Mouse (Mus musculus): ENCODE results near the gene Trib3.
A peak's percentile ranks its signal among the peaks of the same experiment; 100 is the strongest.
"Not testable (repeated sequence)": the region's sequence is repeated elsewhere in the genome, so short reads cannot be mapped to it uniquely, and the experiment has no call there.

Trib3 gene

GRCm38 (mm10) chr2:152343329-152344213 lies at the start of gene Trib3:
TSS of gene Trib3 (minus strand) at chr2:152344032.
- peak; percentile 92 for DNase-seq (ENCODE audit: low read depth, low spot score)

GRCm38 (mm10) chr2:152393225-152394017 lies 49.6 kb upstream of the Trib3 start:
- DNase-seq (ENCODE audit: low read depth, low spot score) = no peak

GRCm38 (mm10) chr2:152392786-152393185 lies 49.0 kb upstream of the Trib3 start:
- peak; percentile 74 for DNase-seq (ENCODE audit: low read depth, low spot score)

DNA sequence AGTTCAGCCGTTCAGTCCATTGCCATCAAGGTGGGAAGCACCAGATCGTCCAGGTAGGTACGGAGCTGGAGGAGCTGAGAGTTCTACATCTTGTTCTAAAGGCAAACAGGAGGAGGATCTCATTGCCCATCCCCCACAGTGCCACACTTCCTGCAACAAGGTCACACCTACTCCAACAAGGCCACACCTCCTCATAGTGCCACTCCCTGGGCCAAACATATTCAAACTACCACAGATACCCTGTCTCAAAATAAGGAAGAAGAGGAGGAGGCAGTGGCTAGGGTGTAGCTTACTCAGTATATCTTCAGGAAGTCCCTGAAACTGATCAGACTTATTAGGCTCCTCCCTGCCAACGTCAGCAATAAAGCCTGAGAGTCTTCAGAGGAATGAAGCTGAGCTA lies 40.4 kb upstream of the Trib3 start:
- DNase-seq (ENCODE audit: low read depth, low spot score) = no peak

GRCm38 (mm10) chr2:152376345-152376741 lies 32.5 kb upstream of the Trib3 start, which contains the start of gene Nrsn2:
TSS of gene Nrsn2 (minus strand) at chr2:152376638.
- DNase-seq (ENCODE audit: low read depth, low spot score) = no peak

DNA sequence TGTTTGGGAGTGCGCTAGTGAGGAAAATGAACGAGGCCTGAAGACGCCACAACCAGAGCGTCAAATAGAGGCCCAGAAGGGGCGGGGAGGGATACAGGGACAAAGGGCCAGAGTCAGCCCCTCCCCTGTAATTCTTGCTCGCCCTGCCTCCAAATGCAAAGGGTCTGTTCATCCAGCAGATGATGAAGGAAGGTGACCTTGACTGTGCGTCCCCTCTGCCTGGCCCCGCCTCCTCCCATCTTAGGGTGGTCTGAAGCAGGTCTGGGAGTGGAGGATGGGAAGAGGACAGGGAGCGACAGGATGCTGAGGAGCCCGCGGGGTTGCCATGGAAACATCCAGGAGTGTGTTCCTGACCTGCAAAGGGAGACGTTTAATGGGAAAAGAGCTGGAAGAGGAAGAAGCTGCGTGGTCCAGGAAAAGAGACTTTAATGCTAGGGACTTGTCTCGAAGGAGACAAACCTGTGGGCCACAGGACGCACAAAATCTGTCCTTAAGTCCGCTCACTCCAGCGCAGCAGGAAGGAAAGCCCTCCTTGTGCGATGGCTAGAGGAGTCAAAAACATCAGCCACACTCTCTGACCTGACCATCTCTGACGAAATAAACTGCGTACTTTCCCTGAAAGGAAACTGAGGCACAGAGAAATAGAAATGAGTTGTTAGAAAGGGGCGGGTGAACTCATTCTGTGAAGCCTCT lies 32.0 kb upstream of the Trib3 start:
- no peak for DNase-seq (ENCODE audit: low read depth, low spot score)

GRCm38 (mm10) chr2:152373547-152373946 lies 29.7 kb upstream of the Trib3 start:
- DNase-seq (ENCODE audit: low read depth, low spot score) = no peak

GRCm38 (mm10) chr2:152372661-152373060 lies 28.8 kb upstream of the Trib3 start:
- no peak for DNase-seq (ENCODE audit: low read depth, low spot score)

DNA sequence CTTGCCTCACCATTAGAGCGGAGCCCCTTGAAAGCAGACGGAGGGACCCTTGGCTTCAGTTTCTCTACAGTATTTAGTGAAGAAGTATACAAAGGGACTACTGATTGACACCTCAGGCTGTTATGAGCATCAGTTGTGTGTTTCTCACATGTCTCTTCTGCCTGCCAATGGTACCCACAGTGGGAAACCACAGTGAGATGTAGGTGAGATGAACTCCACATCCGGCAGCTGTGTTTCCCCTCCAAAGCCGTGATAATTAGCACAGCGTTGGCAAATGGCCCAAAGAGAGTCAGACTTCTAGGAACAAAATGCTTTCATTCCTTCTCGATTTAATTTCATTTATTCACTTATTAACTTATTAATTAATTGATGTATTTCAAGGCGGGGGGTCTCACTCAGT lies 28.3 kb upstream of the Trib3 start:
- DNase-seq (ENCODE audit: low read depth, low spot score) = no peak

DNA sequence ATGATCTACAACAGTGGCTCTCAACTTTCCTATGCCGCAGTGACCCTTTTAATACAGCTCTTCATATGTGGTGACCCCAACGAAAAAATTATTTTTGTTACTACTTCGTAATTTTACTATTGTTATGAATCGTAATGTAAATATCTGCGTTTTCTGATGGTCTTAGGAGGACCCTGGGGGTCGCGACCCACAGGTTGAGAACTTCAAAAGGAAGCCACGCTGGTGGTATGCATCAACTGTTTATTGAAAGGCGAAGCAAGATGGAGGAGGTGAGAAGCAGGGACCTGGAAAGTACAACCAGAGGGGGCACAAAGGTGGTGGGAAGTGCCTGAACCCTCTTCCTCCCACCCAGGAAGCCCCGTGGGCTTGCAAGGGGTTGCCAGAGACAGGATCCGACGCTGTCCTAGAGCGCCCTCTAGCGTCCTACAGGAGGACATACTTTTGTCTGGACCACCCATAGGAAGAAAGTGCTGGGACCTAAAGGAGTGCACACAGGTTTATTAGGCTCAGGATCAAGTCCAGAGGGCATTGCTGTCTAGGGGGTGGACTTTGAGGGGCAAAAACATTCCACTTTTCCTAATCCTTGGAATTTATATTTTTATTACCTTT lies 24.8 kb upstream of the Trib3 start:
- DNase-seq (ENCODE audit: low read depth, low spot score) = peak; percentile 82

- peak; percentile 32 for DNase-seq (ENCODE audit: low read depth, low spot score)
Measured at GRCm38 (mm10) chr2:152367917-152368316, 24.1 kb upstream of the Trib3 start.

DNA sequence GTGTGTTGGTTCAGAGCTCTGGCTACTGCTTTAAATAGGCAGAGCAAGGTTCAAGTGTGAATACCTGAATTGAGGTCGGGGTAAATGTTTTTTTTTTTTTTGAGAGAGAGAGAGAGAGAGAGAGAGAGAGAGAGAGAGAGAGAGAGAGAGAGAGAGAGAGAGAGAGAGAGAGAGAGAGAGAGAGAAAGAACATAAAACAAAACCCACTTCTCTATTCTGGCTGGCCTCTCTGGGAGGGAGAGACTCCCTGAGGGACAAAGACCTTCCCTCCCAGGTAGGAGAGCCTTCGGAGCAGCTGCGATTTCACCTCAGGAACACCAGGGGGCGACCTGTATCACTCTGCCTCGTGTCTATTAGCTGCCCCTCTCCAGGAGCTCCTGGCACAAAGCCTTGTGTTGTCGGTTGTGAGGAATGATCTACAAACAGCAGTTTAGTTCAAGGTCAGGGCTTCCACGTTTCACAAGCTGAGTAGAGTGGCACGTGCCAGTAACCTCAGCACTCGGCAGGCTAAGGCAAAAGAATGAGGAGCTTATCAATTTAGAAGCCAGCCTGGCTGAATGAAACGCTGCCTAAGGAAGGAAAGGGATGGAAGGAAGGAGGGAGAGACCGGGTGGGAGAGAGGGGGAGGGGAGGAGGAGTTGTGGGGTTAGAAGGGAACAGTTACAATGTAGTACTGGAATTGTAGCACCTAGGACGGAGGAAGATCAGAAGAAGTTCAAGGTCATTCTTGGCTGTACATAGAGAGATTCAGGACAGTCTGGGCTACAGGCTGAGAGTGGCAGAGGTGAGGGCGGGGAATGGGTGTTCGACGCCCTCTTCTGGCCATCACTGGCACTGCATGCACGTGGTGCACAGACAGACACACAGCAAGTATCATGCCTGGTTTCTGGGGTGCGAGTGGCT lies 19.7 kb upstream of the Trib3 start:
- DNase-seq (ENCODE audit: low read depth, low spot score) = peak; percentile 97

- DNase-seq (ENCODE audit: low read depth, low spot score) = no peak
Measured at GRCm38 (mm10) chr2:152361193-152361592, 17.4 kb upstream of the Trib3 start.

DNA sequence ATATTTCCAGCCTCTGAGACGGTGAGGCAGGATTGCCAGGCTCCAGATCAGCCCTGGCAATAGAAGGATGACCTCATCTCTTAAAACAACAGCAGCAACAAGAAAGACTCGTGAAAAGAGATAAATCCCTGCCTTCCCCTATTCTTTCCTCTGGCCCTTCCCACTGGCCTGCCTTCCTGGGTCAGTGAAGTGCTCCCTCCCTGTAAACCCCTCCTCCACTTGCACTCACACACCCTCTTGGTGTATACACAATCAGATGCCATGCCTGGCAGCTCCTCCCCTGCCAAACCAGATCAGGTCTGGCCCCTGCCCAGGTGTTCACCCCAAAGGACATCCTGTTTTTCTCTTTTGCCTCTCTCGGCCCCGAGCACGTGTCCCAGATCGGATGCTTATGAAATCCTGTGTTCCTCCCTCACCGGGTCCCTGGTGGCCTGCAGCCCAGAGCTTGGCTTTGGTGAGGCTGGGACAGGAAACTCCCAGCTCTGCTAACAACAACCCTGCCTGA lies 16.5 kb upstream of the Trib3 start:
- no peak for DNase-seq (ENCODE audit: low read depth, low spot score)

- no peak for DNase-seq (ENCODE audit: low read depth, low spot score)
Measured at GRCm38 (mm10) chr2:152359616-152360015, 15.8 kb upstream of the Trib3 start.

GRCm38 (mm10) chr2:152358977-152359376 lies 15.1 kb upstream of the Trib3 start:
- not testable (repeated sequence) for DNase-seq (ENCODE audit: low read depth, low spot score)

- no peak for DNase-seq (ENCODE audit: low read depth, low spot score)
Measured at GRCm38 (mm10) chr2:152357254-152357653, 13.4 kb upstream of the Trib3 start.

DNA sequence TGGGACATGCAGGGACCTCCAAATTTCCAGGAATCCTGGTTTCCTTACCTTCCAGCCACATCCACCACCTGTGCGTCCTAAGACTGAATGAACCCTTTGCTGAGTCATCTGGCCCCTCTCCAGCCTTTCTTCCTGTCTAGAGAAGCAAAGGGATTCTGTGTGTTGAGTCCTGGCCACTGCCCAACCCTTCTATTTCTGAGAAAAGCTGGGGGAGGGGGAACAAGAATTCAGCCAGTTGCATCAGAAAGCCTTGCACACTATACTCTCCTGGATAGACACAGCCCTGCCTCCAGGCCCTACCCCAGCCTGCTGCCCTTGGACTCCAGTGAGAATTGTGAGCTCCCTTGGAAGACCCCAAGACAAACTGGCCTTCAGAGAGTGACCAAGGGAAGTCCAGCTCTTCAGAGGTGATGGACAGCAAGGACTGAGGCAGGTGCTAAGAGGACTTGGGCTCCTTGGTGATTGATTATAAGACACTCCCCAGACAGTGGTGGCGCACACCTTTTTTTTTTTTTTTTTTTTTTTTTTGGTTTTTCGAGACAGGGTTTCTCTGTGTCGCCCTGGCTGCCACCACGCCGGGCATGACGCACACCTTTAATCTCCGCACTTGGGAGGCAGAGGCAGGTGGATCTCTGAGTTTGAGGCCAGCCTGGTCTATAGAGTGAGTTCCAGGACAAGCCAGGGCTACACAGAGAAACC lies 6.2 kb upstream of the Trib3 start:
- DNase-seq (ENCODE audit: low read depth, low spot score) = peak; percentile 100

DNA sequence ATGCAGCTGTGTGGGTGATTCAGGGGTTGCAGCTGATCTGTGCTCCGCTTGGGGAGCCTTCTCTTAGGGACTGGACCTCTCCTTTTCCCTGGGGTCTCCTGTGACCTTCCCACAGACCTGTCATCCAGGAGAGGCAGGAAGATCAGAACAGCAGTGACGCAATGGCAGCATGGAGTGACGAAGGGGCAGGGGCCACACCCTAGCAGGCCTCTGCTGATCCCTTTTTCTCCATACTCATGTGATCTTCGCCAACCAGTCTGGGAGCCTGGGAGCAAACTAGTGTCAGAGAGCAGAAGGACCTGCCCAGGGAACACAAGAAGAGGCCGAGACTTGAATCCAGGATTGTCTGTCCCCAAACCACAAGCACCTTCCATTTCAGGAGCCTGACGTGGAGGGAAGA lies 5.4 kb upstream of the Trib3 start:
- no peak for DNase-seq (ENCODE audit: low read depth, low spot score)

GRCm38 (mm10) chr2:152347722-152348121 lies 3.9 kb upstream of the Trib3 start:
- no peak for DNase-seq (ENCODE audit: low read depth, low spot score)
